Mouse (Mus musculus) spleen, adult 2 months (tissue): ENCODE measurements at regions not wholly inside any gene's neighbourhood (a gene's known extent, or its start where the extent isn't known, plus 50 kb on each side); places are given as distances from the start of the nearest gene placed in this dataset.

Source experiments
- DNase-seq, 2 experiments: peaks; one replicate each; pipeline versions ENCODE4 v3.0.0 to v3.0.0-alpha.2; 2012 to 2021; ENCODE audit warnings: low spot score in 2 of 2, low read depth in 1 of 2
- H3K27ac ChIP-seq: fragments of 200-500 bp; 2 replicates; pipeline ENCODE4 v1.5.1; 2012; ENCODE audit warnings: low read length, inconsistent platforms; ENCODE audit not compliant: insufficient read depth
- H3K27me3 ChIP-seq: fragments of 200-500 bp; 2 replicates; pipeline ENCODE4 v1.6.1; 2012; ENCODE audit warnings: mild to moderate bottlenecking, moderate library complexity, low read length, inconsistent platforms; ENCODE audit not compliant: control insufficient read depth, insufficient read depth
- H3K36me3 ChIP-seq: fragments of 200-500 bp; 2 replicates; pipeline ENCODE4 v1.6.1; 2012; ENCODE audit warnings: mild to moderate bottlenecking, low read length, inconsistent platforms; ENCODE audit not compliant: control insufficient read depth, insufficient read depth
- H3K4me1 ChIP-seq: fragments of 200-500 bp; 2 replicates; pipeline ENCODE4 v1.6.1; 2011; ENCODE audit warnings: inconsistent platforms; ENCODE audit not compliant: control insufficient read depth, insufficient read depth, insufficient read length
- H3K4me3 ChIP-seq: fragments of 200-500 bp; 2 replicates; pipeline ENCODE4 v1.5.1; 2011; ENCODE audit warnings: mild to moderate bottlenecking, inconsistent platforms; ENCODE audit not compliant: insufficient read depth, insufficient read length; ENCODE audit errors: extremely low read depth
- CTCF ChIP-seq: fragments of 200-500 bp; IDR thresholded peaks from 2 replicates; pipeline ENCODE4 v1.5.1; 2011; ENCODE audit warnings: mild to moderate bottlenecking, inconsistent platforms; ENCODE audit not compliant: insufficient read depth, insufficient read length, insufficient replicate concordance; ENCODE audit errors: extremely low read depth
- POLR2A ChIP-seq: fragments of 200-500 bp; IDR thresholded peaks from 2 replicates; pipeline ENCODE4 v1.6.1; 2011; ENCODE audit warnings: low read depth, low read length, inconsistent platforms
- WGBS: fragments of 180-500 bp; shearing (Covaris S2); methylation state at CpG from one replicate; pipeline ENCODE4 v1.1.7; 2018; 5-methylcytosine and 5-hydroxymethylcytosine counted together

GRCm38 (mm10) chr6:147953753-147954152, 93.3 kb upstream of the Far2 start:
- no peak for DNase-seq
- Histone ChIP-seq H3K4me3 (no peak overlapping the region), H3K4me1 (no peaks in the 10 kb centered on the region), H3K27ac (no peak overlapping the region), H3K36me3 (no peaks in the 10 kb centered on the region), H3K27me3 (no peaks in the 10 kb centered on the region)
- 90% methylated on average over 7 of the region's 7 CpGs for WGBS
- no peak for TF ChIP-seq POLR2A
- no peak for TF ChIP-seq CTCF

GRCm38 (mm10) chr6:147954253-147954652, 92.8 kb upstream of the Far2 start:
- no peak for TF ChIP-seq POLR2A
- TF ChIP-seq CTCF: no peak
- Histone ChIP-seq H3K27ac (no peak overlapping the region), H3K36me3 (no peaks in the 10 kb centered on the region), H3K27me3 (no peaks in the 10 kb centered on the region), H3K4me1 (no peaks in the 10 kb centered on the region), H3K4me3 (no peak overlapping the region)
- no peak for DNase-seq
- WGBS: 85% methylated on average over 1 of the region's 1 CpGs

- no peak overlapping the region for H3K27ac ChIP-seq
- TF ChIP-seq POLR2A: no peak
- 70% methylated on average over 7 of the region's 7 CpGs for WGBS
- no peak for DNase-seq
- no peaks in the 10 kb centered on the region for H3K4me1 ChIP-seq
- H3K36me3 ChIP-seq: no peaks in the 10 kb centered on the region
- no peaks in the 10 kb centered on the region for H3K27me3 ChIP-seq
- H3K4me3 ChIP-seq: no peak overlapping the region
Observed at GRCm38 (mm10) chr6:147954967-147955830, 91.9 kb upstream of the Far2 start.

- Histone ChIP-seq H3K4me3 (no peak overlapping the region), H3K27ac (no peak overlapping the region)
- 86% methylated on average over 4 of the region's 4 CpGs for WGBS
Observed at GRCm38 (mm10) chr6:147964739-147965138, 82.3 kb upstream of the Far2 start.

GRCm38 (mm10) chr6:147970162-147970608, 76.9 kb upstream of the Far2 start:
- Histone ChIP-seq H3K27me3 (no peaks in the 10 kb centered on the region), H3K4me3 (no peak overlapping the region), H3K27ac (no peak overlapping the region), H3K4me1 (no peaks in the 10 kb centered on the region), H3K36me3 (no peaks in the 10 kb centered on the region)
- WGBS: 91% methylated on average over 2 of the region's 2 CpGs
- DNase-seq: no peak
- TF ChIP-seq CTCF (no peak), POLR2A (no peak)

More at GRCm38 (mm10) chr6:147964739-147965138, 82.3 kb upstream of the Far2 start:
- TF ChIP-seq POLR2A (no peak), CTCF (no peak)
- no peak for DNase-seq
- H3K4me1 ChIP-seq: no peaks in the 10 kb centered on the region
- H3K36me3 ChIP-seq: no peaks in the 10 kb centered on the region
- no peaks in the 10 kb centered on the region for H3K27me3 ChIP-seq

GRCm38 (mm10) chr6:147972552-147972951, 74.5 kb upstream of the Far2 start:
- H3K27me3 ChIP-seq: no peaks in the 10 kb centered on the region
- WGBS: 77% methylated on average over 1 of the region's 1 CpGs
- H3K36me3 ChIP-seq: no peaks in the 10 kb centered on the region
- H3K27ac ChIP-seq: no peak overlapping the region
- no peak for DNase-seq
- no peaks in the 10 kb centered on the region for H3K4me1 ChIP-seq
- no peak overlapping the region for H3K4me3 ChIP-seq
- TF ChIP-seq POLR2A (no peak), CTCF (no peak)

GRCm38 (mm10) chr6:147973059-147973458, 74.0 kb upstream of the Far2 start:
- Histone ChIP-seq H3K27me3 (no peaks in the 10 kb centered on the region), H3K4me3 (no peak overlapping the region), H3K4me1 (no peaks in the 10 kb centered on the region), H3K36me3 (no peaks in the 10 kb centered on the region), H3K27ac (no peak overlapping the region)
- WGBS: 44% methylated on average over 2 of the region's 2 CpGs
- DNase-seq: no peak
- TF ChIP-seq CTCF (no peak), POLR2A (no peak)
